Mouse (Mus musculus) neural tube, embryonic 12.5 days (tissue): ENCODE data around the gene Celf1. TPM values are rescaled to one million over a fixed set of nuclear protein-coding genes. Genes with fewer than 3 reads are reported as not detected.

Source experiments
- ATAC-seq: fragments of 200-750 bp; cut with Nextera tagmentation; 2 replicates; pipeline ENCODE4 v1.8.0; 2017; ENCODE audit warnings: low read depth, mild to moderate bottlenecking, moderate TSS enrichment, moderate library complexity; ENCODE audit not compliant: low FRiP score
- H3K27ac ChIP-seq: fragments of 300-500 bp; sonication (generic); 2 replicates; pipeline ENCODE4 v1.5.1; 2016
- H3K27me3 ChIP-seq: fragments of 300-500 bp; sonication (generic); replicated peaks from 2 replicates; pipeline ENCODE4 v1.6.1; 2016; ENCODE audit warnings: mild to moderate bottlenecking
- H3K36me3 ChIP-seq: fragments of 300-500 bp; sonication (generic); 2 replicates; pipeline ENCODE4 v1.6.1; 2016; ENCODE audit warnings: mild to moderate bottlenecking
- H3K4me1 ChIP-seq: fragments of 300-500 bp; sonication (generic); 2 replicates; pipeline ENCODE4 v1.6.1; 2016
- H3K4me2 ChIP-seq: fragments of 300-500 bp; sonication (generic); replicated peaks from 2 replicates; pipeline ENCODE4 v1.6.1; 2016; ENCODE audit warnings: mild to moderate bottlenecking
- H3K4me3 ChIP-seq: fragments of 300-500 bp; sonication (generic); 2 replicates; pipeline ENCODE4 v1.5.1; 2016
- H3K9ac ChIP-seq: fragments of 300-500 bp; sonication (generic); 2 replicates; pipeline ENCODE4 v1.6.1; 2016; ENCODE audit warnings: mild to moderate bottlenecking
- H3K9me3 ChIP-seq: fragments of 300-500 bp; sonication (generic); 2 replicates; pipeline ENCODE4 v1.6.1; 2016; ENCODE audit warnings: mild to moderate bottlenecking
- WGBS: fragments of 180-500 bp; shearing (Covaris S2); methylation state at CpG from one replicate; pipeline ENCODE4 v1.1.7; 2016; 5-methylcytosine and 5-hydroxymethylcytosine counted together
- polyA plus RNA-seq: library from polyadenylated mRNA; unstranded; fragments of >200 nt; fragmentation: Nextera tagmentation; extraction: Ambion mirVana; gene quantifications from 2 replicates; pipeline ENCODE4 v1.2.1, GENCODE M21; 2016

Gene Celf1
- polyA plus RNA-seq, 1 experiment from 2014 or later = 143 TPM

DNA sequence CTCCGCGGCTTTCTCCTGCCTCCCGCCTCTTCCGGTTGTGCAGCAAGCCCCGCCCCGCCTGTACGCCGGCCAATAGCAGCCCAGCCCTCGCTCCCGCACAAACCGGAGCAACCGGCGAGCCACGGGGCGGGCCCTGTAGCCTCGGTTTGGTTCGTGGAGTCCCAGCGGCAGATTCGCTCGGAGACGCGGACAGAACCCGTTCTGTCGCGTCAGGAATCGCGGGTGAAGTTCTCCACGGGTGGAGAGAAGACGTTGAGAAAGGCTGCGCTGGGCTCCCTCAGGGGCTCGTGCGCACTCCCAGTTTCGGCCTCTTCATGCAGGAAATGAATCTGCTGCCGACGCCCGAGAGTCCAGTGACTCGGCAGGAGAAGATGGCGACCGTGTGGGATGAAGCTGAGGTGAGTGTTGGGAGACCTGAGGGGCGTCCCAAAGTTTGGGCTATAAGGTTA, 113.8 kb downstream of the Celf1 start, which contains the start of gene Psmc3:
TSS of gene Psmc3 (plus strand) at position 76 of the 449 bp plus-strand sequence.
- H3K4me1 ChIP-seq = peaks cover 13% of the 10 kb centered on the region
- H3K27ac ChIP-seq = peak within 1 kb of the TSS; percentile 50; the same call in 1 of the 2 replicates
- ATAC-seq = peak; percentile 98
- peak within 1 kb of the TSS; percentile 82 for H3K9ac ChIP-seq
- WGBS = under 1% methylated on average over 40 of the region's 40 CpGs
- peak within 1 kb of the TSS; percentile 82 for H3K4me3 ChIP-seq
- H3K9me3 ChIP-seq = no peaks in the 10 kb centered on the region
- H3K4me2 ChIP-seq = peak within 1 kb of the TSS; percentile 91
- peaks cover 36% of the 10 kb centered on the region for H3K36me3 ChIP-seq
- H3K27me3 ChIP-seq = no peaks in the 10 kb centered on the region

DNA sequence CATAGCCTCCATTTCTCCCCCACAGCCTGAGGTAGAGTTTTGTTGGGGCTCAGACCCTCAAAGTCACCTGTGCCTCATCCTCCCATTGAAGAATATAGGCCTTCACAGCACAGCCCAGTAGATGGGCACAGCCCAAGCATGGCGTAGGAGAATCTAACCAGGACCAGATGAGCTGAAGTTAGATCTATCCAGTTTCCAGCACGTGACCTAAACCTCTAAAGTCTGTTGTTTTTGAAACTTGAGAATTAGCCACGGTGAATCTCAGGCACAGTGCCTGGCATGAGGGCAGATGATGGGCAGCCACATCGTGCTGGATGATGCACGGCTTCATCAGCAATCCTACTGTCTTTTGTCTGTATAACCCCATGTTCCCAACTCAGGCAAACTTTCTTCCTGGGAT, 118.3 kb downstream of the Celf1 start:
- Histone ChIP-seq H3K4me2 (no peak overlapping the region), H3K9ac (no peak overlapping the region), H3K36me3 (peaks cover 77% of the 10 kb centered on the region), H3K27me3 (no peaks in the 10 kb centered on the region), H3K4me1 (peaks cover 10% of the 10 kb centered on the region), H3K27ac (no peak overlapping the region), H3K9me3 (no peaks in the 10 kb centered on the region), H3K4me3 (no peak overlapping the region)
- 89% methylated on average over 5 of the region's 5 CpGs for WGBS
- no peak for ATAC-seq

DNA sequence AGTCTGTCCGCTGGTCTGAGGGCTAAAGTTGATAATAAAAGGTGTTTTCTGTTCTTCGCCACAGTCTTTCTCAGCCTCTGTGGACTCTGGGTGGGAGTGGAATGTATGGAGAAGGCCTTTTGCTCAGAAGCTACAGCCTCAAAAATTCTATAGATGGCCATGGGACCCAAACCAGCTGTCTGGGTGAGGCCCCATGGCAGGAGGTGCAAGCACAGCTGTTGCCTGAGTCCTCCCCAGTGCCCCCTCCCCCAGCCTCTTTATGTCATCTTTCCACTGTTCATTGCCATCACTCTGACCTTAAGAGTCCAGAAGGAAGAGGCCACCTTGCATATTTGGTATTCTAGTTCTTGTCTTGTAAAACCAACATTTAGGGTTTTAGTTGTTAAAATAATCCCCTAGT, 119.2 kb downstream of the Celf1 start:
- 93% methylated on average over 2 of the region's 2 CpGs for WGBS
- Histone ChIP-seq H3K4me2 (no peak overlapping the region), H3K27me3 (no peaks in the 10 kb centered on the region), H3K36me3 (peaks cover 86% of the 10 kb centered on the region), H3K4me3 (no peak overlapping the region), H3K27ac (no peak overlapping the region), H3K9me3 (no peaks in the 10 kb centered on the region), H3K9ac (no peak overlapping the region), H3K4me1 (peaks cover 10% of the 10 kb centered on the region)
- ATAC-seq = no peak

- no peak overlapping the region for H3K4me3 ChIP-seq
- no peak overlapping the region for H3K9ac ChIP-seq
- no peaks in the 10 kb centered on the region for H3K4me1 ChIP-seq
- WGBS = 78% methylated on average over 10 of the region's 10 CpGs
- no peaks in the 10 kb centered on the region for H3K9me3 ChIP-seq
- peaks cover 87% of the 10 kb centered on the region for H3K36me3 ChIP-seq
- no peak overlapping the region for H3K4me2 ChIP-seq
- ATAC-seq = 0 out of 2 replicates have a peak, but pooled peaks have one; percentile 26
- H3K27ac ChIP-seq = no peak overlapping the region
- no peaks in the 10 kb centered on the region for H3K27me3 ChIP-seq
Measured at GRCm38 (mm10) chr2:91060544-91061355, 120.6 kb downstream of the Celf1 start.

GRCm38 (mm10) chr2:91061849-91062481, 121.8 kb downstream of the Celf1 start:
- 85% methylated on average over 6 of the region's 6 CpGs for WGBS
- peaks cover 75% of the 10 kb centered on the region for H3K36me3 ChIP-seq
- H3K9ac ChIP-seq = no peak overlapping the region
- H3K9me3 ChIP-seq = no peaks in the 10 kb centered on the region
- no peak for ATAC-seq
- no peak overlapping the region for H3K27ac ChIP-seq
- H3K4me1 ChIP-seq = no peaks in the 10 kb centered on the region
- H3K4me2 ChIP-seq = no peak overlapping the region
- H3K4me3 ChIP-seq = no peak overlapping the region
- H3K27me3 ChIP-seq = no peaks in the 10 kb centered on the region

GRCm38 (mm10) chr2:91062779-91063606, 122.8 kb downstream of the Celf1 start:
- H3K4me2 ChIP-seq = no peak overlapping the region
- no peak overlapping the region for H3K4me3 ChIP-seq
- ATAC-seq = no peak
- H3K27me3 ChIP-seq = no peaks in the 10 kb centered on the region
- H3K9ac ChIP-seq = no peak overlapping the region
- H3K36me3 ChIP-seq = peaks cover 65% of the 10 kb centered on the region
- no peaks in the 10 kb centered on the region for H3K4me1 ChIP-seq
- H3K9me3 ChIP-seq = no peaks in the 10 kb centered on the region
- 93% methylated on average over 16 of the region's 16 CpGs for WGBS
- H3K27ac ChIP-seq = no peak overlapping the region

DNA sequence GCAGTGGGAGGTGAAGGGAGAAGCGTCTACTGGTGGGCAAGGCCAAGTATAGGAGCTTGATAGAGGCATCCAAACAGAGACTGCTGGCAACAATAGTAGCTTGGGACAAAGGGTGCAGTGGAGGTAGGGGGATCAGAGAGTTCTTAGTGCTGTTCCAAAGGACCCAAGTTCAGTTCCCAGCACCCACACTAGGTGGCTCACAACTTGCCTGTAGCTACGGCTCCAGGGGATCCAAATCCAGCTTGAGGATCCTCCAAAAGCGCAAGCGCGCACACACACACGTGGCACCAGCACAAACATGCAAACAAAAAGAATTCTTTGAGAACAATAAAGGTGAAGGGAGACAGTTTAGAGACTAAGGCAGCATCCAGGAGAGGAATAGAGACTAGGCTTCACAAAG, 124.0 kb downstream of the Celf1 start:
- Histone ChIP-seq H3K36me3 (peaks cover 52% of the 10 kb centered on the region), H3K9me3 (no peaks in the 10 kb centered on the region), H3K4me3 (no peak overlapping the region), H3K4me1 (peaks cover 10% of the 10 kb centered on the region), H3K9ac (no peak overlapping the region), H3K27ac (no peak overlapping the region), H3K4me2 (no peak overlapping the region), H3K27me3 (no peaks in the 10 kb centered on the region)
- ATAC-seq = no peak
- 85% methylated on average over 6 of the region's 6 CpGs for WGBS

GRCm38 (mm10) chr2:91065544-91065943, 125.4 kb downstream of the Celf1 start:
- Histone ChIP-seq H3K9me3 (no peaks in the 10 kb centered on the region), H3K9ac (no peak overlapping the region), H3K36me3 (peaks cover 43% of the 10 kb centered on the region), H3K4me2 (no peak overlapping the region), H3K27ac (no peak overlapping the region), H3K4me3 (no peak overlapping the region), H3K27me3 (no peaks in the 10 kb centered on the region), H3K4me1 (peaks cover 16% of the 10 kb centered on the region)
- WGBS = 45% methylated on average over 3 of the region's 3 CpGs
- ATAC-seq = no peak

DNA sequence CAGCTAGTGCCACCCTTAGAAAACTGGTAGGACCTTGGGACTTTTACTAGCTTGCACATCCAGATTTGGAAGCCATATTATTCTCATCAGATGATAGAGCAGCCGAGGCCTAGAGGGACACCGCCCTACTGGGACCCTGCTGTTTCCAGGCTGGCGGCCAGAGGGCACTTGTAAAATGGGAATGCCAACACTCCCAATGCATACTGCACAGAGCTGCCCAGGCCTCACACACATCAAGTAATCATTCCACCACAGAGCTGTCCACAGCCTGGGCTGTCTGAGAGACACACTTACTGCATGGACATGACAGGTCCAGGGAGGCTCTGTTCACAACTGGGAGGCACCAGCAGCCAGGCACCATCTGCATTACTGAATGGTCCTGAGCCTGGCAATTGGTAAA, 126.3 kb downstream of the Celf1 start:
- Histone ChIP-seq H3K4me3 (no peak overlapping the region), H3K9ac (no peak overlapping the region), H3K4me2 (no peak overlapping the region), H3K4me1 (peaks cover 23% of the 10 kb centered on the region), H3K27ac (no peak overlapping the region), H3K9me3 (no peaks in the 10 kb centered on the region), H3K27me3 (no peaks in the 10 kb centered on the region), H3K36me3 (peaks cover 34% of the 10 kb centered on the region)
- no peak for ATAC-seq
- 85% methylated on average over 3 of the region's 3 CpGs for WGBS

GRCm38 (mm10) chr2:91068162-91068871, 128.1 kb downstream of the Celf1 start:
- H3K27ac ChIP-seq = no peak overlapping the region
- H3K27me3 ChIP-seq = no peaks in the 10 kb centered on the region
- H3K4me2 ChIP-seq = peak overlapping the region; percentile 82
- no peaks in the 10 kb centered on the region for H3K9me3 ChIP-seq
- WGBS = 62% methylated on average over 13 of the region's 13 CpGs
- no peak for ATAC-seq
- 0 out of 2 replicates have a peak overlapping the region, but pooled peaks have one; percentile 5 for H3K4me3 ChIP-seq
- H3K36me3 ChIP-seq = peaks cover 16% of the 10 kb centered on the region
- H3K4me1 ChIP-seq = peaks cover 23% of the 10 kb centered on the region
- H3K9ac ChIP-seq = peak overlapping the region; percentile 21; the same call in 1 of the 2 replicates

GRCm38 (mm10) chr2:91068872-91069165, 128.6 kb downstream of the Celf1 start:
- no peak overlapping the region for H3K27ac ChIP-seq
- peaks cover 23% of the 10 kb centered on the region for H3K4me1 ChIP-seq
- H3K36me3 ChIP-seq = peaks cover 11% of the 10 kb centered on the region
- 54% methylated on average over 6 of the region's 6 CpGs for WGBS
- H3K4me2 ChIP-seq = peak overlapping the region; percentile 82
- ATAC-seq = no peak
- H3K27me3 ChIP-seq = no peaks in the 10 kb centered on the region
- H3K9me3 ChIP-seq = no peaks in the 10 kb centered on the region
- peak overlapping the region; percentile 21; the same call in 1 of the 2 replicates for H3K9ac ChIP-seq
- 0 out of 2 replicates have a peak overlapping the region, but pooled peaks have one; percentile 5 for H3K4me3 ChIP-seq
